ENCODE assay signal across 24 mouse cellular contexts in the genomic region with DNA sequence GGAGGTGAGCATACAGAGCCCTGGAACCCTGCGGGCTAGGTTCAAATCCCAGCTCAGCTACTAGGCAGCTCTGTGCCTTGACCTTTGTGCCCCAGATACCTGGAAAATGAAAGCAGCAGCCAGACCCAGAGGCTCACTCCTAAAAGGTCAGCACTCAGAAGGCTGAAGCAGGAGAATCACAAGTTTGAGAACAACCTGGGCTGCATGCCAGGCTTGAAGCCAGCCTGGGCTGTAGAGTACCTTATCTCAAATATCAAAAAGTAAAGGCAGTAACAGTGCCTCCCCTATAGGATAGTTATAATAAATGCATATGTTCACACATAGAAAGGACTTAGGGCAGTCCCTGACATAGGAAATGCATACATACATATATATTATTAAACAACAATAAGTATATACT. TPM values are rescaled to one million over a fixed set of nuclear protein-coding genes. Genes with fewer than 3 reads are reported as not detected.
DNase-seq lines count a peak whose midpoint lies in the region; ATAC-seq and TF ChIP-seq lines count a peak whose summit lies in the region.
"Had no signal": no experiment of that assay in that cellular context is flagged by ENCODE, and none has a peak within 500 bp of the region (broad histone marks: within the 10 kb centered on the region; RNA-seq: fewer than 3 reads in every experiment).

No protein-coding gene starts in this region.

- WGBS in hindbrain, embryonic 13.5 days = 64% methylated on average over 1 of the region's 1 CpGs
- 76% methylated on average over 1 of the region's 1 CpGs for whole genome bisulfite sequencing in hindbrain, embryonic 14.5 days

- ATAC-seq in hindbrain, embryonic 13.5 days (ENCODE audit: low FRiP score) = no peak
- no peak; the same call in 1 of the 2 replicates for ATAC-seq in hindbrain, embryonic 14.5 days (ENCODE audit: low FRiP score)
- ATAC-seq in megakaryocyte-erythroid progenitor cell, adult 5-6 weeks (replicated peaks; ENCODE audit: low FRiP score, low TSS enrichment, poor library complexity, severe bottlenecking) = peak; percentile 58
- ATAC-seq: lung, postnatal 0 days had no signal

- H3K27ac ChIP-seq in hindbrain, embryonic 13.5 days = peak overlapping the region; percentile 24
- no peak overlapping the region for H3K27ac ChIP-seq in hindbrain, embryonic 14.5 days
- H3K27ac ChIP-seq: kidney, postnatal 0 days; liver, embryonic 14.5 days; stomach, postnatal 0 days had no signal

- H3K4me1 ChIP-seq in hindbrain, embryonic 13.5 days (replicated peaks) = peaks cover 29% of the 10 kb centered on the region
- H3K4me1 ChIP-seq in hindbrain, embryonic 14.5 days (replicated peaks; ENCODE audit: control insufficient read depth, insufficient read depth, low read length) = peaks cover 19% of the 10 kb centered on the region
- H3K4me1 ChIP-seq in E14TG2a.4 (replicated peaks; ENCODE audit: low read depth, low read length) = peaks cover 62% of the 10 kb centered on the region

- no peaks in the 10 kb centered on the region for H3K9me3 ChIP-seq in hindbrain, embryonic 13.5 days
- no peaks in the 10 kb centered on the region for H3K9me3 ChIP-seq in hindbrain, embryonic 14.5 days (ENCODE audit: control insufficient read depth, low read length)
- 0 out of 2 replicates have a peak, but pooled peaks cover 6% of the 10 kb centered on the region for H3K9me3 ChIP-seq in E14TG2a.4 (ENCODE audit: low read length)
- H3K9me3 ChIP-seq: limb, embryonic 12.5 days had no signal

- H3K27me3 ChIP-seq in hindbrain, embryonic 13.5 days = no peaks in the 10 kb centered on the region
- H3K27me3 ChIP-seq in hindbrain, embryonic 14.5 days (ENCODE audit: control insufficient read depth, insufficient read depth, low read length) = no peaks in the 10 kb centered on the region
- peaks cover 30% of the 10 kb centered on the region for H3K27me3 ChIP-seq in E14TG2a.4 (ENCODE audit: insufficient read depth, low read length)
- H3K27me3 ChIP-seq: limb, embryonic 12.5 days had no signal

- H3K4me2 ChIP-seq in hindbrain, embryonic 13.5 days = no peak overlapping the region
- no peak overlapping the region for H3K4me2 ChIP-seq in hindbrain, embryonic 14.5 days (replicated peaks)
- H3K4me2 ChIP-seq: limb, embryonic 12.5 days had no signal

- no peaks in the 10 kb centered on the region for H3K36me3 ChIP-seq in hindbrain, embryonic 13.5 days
- H3K36me3 ChIP-seq in hindbrain, embryonic 14.5 days (replicated peaks; ENCODE audit: control insufficient read depth, insufficient read depth) = no peaks in the 10 kb centered on the region
- H3K36me3 ChIP-seq in E14TG2a.4 (ENCODE audit: insufficient read depth, low read length) = no peaks in the 10 kb centered on the region
- H3K36me3 ChIP-seq: limb, embryonic 12.5 days had no signal

- no peak overlapping the region for H3K9ac ChIP-seq in hindbrain, embryonic 13.5 days
- H3K9ac ChIP-seq in hindbrain, embryonic 14.5 days = no peak overlapping the region
- H3K9ac ChIP-seq: liver, embryonic 14.5 days had no signal

- TF ChIP-seq CTCF in E14TG2a.4 (conservative IDR thresholded peaks at IDR 0.05; ENCODE audit: low read length) = no peak

- H3K4me3 ChIP-seq in hindbrain, embryonic 13.5 days = no peak overlapping the region
- H3K4me3 ChIP-seq in hindbrain, embryonic 14.5 days (replicated peaks; ENCODE audit: low read length) = no peak overlapping the region
- H3K4me3 ChIP-seq in E14TG2a.4 (replicated peaks; ENCODE audit: low read length) = 0 out of 2 replicates have a peak overlapping the region, but pooled peaks have one; percentile 17
- H3K4me3 ChIP-seq: erythroblast, embryonic 14.5 days; limb, embryonic 12.5 days had no signal

- no peak for DNase-seq in hindbrain, embryonic 14.5 days (ENCODE audit: low spot score)
- peak; percentile 50 for DNase-seq in NIH3T3 (ENCODE audit: low read depth)
- no peak for DNase-seq in retina, embryonic 14.5 days (ENCODE audit: low spot score)
- no peak for DNase-seq in right cerebral cortex, postnatal 10 days (ENCODE audit: low spot score in 2 of 2)
- DNase-seq: adrenal gland, postnatal 25 days; cerebellum, adult 8-10 months; heart, postnatal 4 days; kidney, adult 11 months; right cerebral cortex, postnatal 14 days; thymus, postnatal 14 days had no signal

RNA-seq across cellular contexts. Expression of a gene that starts 43.7 kb away (rescaled TPM):
- polyA plus RNA-seq in hindbrain, embryonic 13.5 days (2015; fragmentation: Nextera tagmentation; extraction: Ambion mirVana) = not detected in 2 replicates
- not detected in 2 replicates for polyA plus RNA-seq in hindbrain, embryonic 14.5 days (2014; fragmentation: Nextera tagmentation; extraction: Ambion mirVana)
- not detected in 2 replicates for total RNA-seq in megakaryocyte-erythroid progenitor cell, adult 5-6 weeks (2014; fragmentation: Nextera tagmentation)
- not detected in 2 replicates for total RNA-seq in megakaryocyte-erythroid progenitor cell, adult 5-6 weeks (2017)
- total RNA-seq: adrenal gland, postnatal 25 days; common myeloid progenitor, adult 5-6 weeks; heart, postnatal 4 days; layer of hippocampus, adult 18-20 months; left cerebral cortex, adult 18-20 months had no signal
- polyA plus RNA-seq: embryonic facial prominence, embryonic 11.5 days; erythroblast, embryonic 14.5 days; heart, embryonic 14.5 days; limb, embryonic 12.5 days; lung, postnatal 0 days had no signal
